Mouse (Mus musculus) neural tube, postnatal 0 days (tissue): ENCODE measurements around the gene Ppt2. TPM values are rescaled to one million over a fixed set of nuclear protein-coding genes. Genes with fewer than 3 reads are reported as not detected.

Source experiments
- polyA plus RNA-seq: library from polyadenylated mRNA; unstranded; fragments of >200 nt; fragmentation: Nextera tagmentation; extraction: Ambion mirVana; gene quantifications from 2 replicates; pipeline ENCODE4 v1.2.1, GENCODE M21; 2015

Ppt2 gene
- 20.3 and 21.8 TPM in 2 replicates for polyA plus RNA-seq

GRCm38 (mm10) chr17:34627943-34628643 is at the start of gene Ppt2:
Gene Ppt2, minus strand, starts transcription at chr17:34628510.

GRCm38 (mm10) chr17:34670235-34670634 is 41.9 kb upstream of the Ppt2 start, which contains the start of gene Tnxb:
Gene Tnxb, plus strand, starts transcription at chr17:34670535.

GRCm38 (mm10) chr17:34646906-34647787 is 18.8 kb upstream of the Ppt2 start, which contains the start of gene Atf6b:
Gene Atf6b, plus strand, starts transcription at chr17:34647146.

GRCm38 (mm10) chr17:34644608-34645007 is 16.3 kb upstream of the Ppt2 start, which contains the start of gene Fkbpl:
Gene Fkbpl, plus strand, starts transcription at chr17:34644764.

GRCm38 (mm10) chr17:34629221-34629751 is 976 bp upstream of the Ppt2 start, which contains the start of gene Prrt1:
Gene Prrt1, plus strand, starts transcription at chr17:34629533.

GRCm38 (mm10) chr17:34615871-34616270 is 12.4 kb downstream of the Ppt2 start, which contains the start of gene Egfl8:
Gene Egfl8, minus strand, starts transcription at chr17:34615971.

GRCm38 (mm10) chr17:34604061-34604508 is 24.2 kb downstream of the Ppt2 start, which contains the start of gene Agpat1:
Gene Agpat1, plus strand, starts transcription at chr17:34604262.

GRCm38 (mm10) chr17:34603375-34604060 is 24.8 kb downstream of the Ppt2 start, which contains the start of gene Rnf5:
Gene Rnf5, minus strand, starts transcription at chr17:34603690.

GRCm38 (mm10) chr17:34597566-34598095 is 30.7 kb downstream of the Ppt2 start, which contains the start of gene Ager:
Gene Ager, plus strand, starts transcription at chr17:34597862.

GRCm38 (mm10) chr17:34591029-34591993 is 37.0 kb downstream of the Ppt2 start, which contains the start of gene Pbx2:
Gene Pbx2, plus strand, starts transcription at chr17:34591266.

GRCm38 (mm10) chr17:34589681-34590101 is 38.6 kb downstream of the Ppt2 start, which contains the start of gene Gpsm3:
Gene Gpsm3, plus strand, starts transcription at chr17:34589806.

Other genes starting within 250 kb of the Ppt2 start
- gene BC051142, start 229.7 kb downstream of the Ppt2 start, polyA plus RNA-seq, result 5.3 and 6.1 TPM in 2 replicates
- not detected in 2 replicates for gene Btnl4, start 151.2 kb downstream of the Ppt2 start, polyA plus RNA-seq
- gene Btnl6, start 111.2 kb downstream of the Ppt2 start, polyA plus RNA-seq, result not detected in 2 replicates
- 4.4 and 6.3 TPM in 2 replicates for gene Notch4, start 64.2 kb downstream of the Ppt2 start, polyA plus RNA-seq
- gene Gpsm3, start 38.7 kb downstream of the Ppt2 start, polyA plus RNA-seq, result 5.5 and 6.8 TPM in 2 replicates
- 8.9 and 10.0 TPM in 2 replicates for gene Pbx2, start 37.2 kb downstream of the Ppt2 start, polyA plus RNA-seq
- gene Ager, start 30.6 kb downstream of the Ppt2 start, polyA plus RNA-seq, result 1.5 and 2.5 TPM in 2 replicates
- 231 and 242 TPM in 2 replicates for gene Rnf5, start 24.8 kb downstream of the Ppt2 start, polyA plus RNA-seq
- 109 and 123 TPM in 2 replicates for gene Agpat1, start 24.2 kb downstream of the Ppt2 start, polyA plus RNA-seq
- gene Egfl8, start 12.5 kb downstream of the Ppt2 start, polyA plus RNA-seq, result 23.9 and 34.3 TPM in 2 replicates
- gene Prrt1, start 1.0 kb upstream of the Ppt2 start, polyA plus RNA-seq, result 7.6 and 8.8 TPM in 2 replicates
- gene Fkbpl, start 16.3 kb upstream of the Ppt2 start, polyA plus RNA-seq, result 14.2 and 16.1 TPM in 2 replicates
- 73.3 and 80.3 TPM in 2 replicates for gene Atf6b, start 18.6 kb upstream of the Ppt2 start, polyA plus RNA-seq
- gene Tnxb, start 42.0 kb upstream of the Ppt2 start, polyA plus RNA-seq, result 0.84 and 1.1 TPM in 2 replicates
- gene C4b, start 115.4 kb upstream of the Ppt2 start, polyA plus RNA-seq, result 2.0 and 2.5 TPM in 2 replicates
- not detected in 2 replicates for gene Cyp21a1, start 176.1 kb upstream of the Ppt2 start, polyA plus RNA-seq
- gene Stk19, start 208.4 kb upstream of the Ppt2 start, polyA plus RNA-seq, result 39.4 and 46.3 TPM in 2 replicates
- 40.6 and 50.7 TPM in 2 replicates for gene Dxo, start 208.5 kb upstream of the Ppt2 start, polyA plus RNA-seq
- 39.3 and 47.4 TPM in 2 replicates for gene Skiv2l, start 221.7 kb upstream of the Ppt2 start, polyA plus RNA-seq
- gene Nelfe, start 221.9 kb upstream of the Ppt2 start, polyA plus RNA-seq, result 57.6 and 63.6 TPM in 2 replicates
- gene Cfb, start 234.0 kb upstream of the Ppt2 start, polyA plus RNA-seq, result 1.4 and 1.6 TPM in 2 replicates